Mouse (Mus musculus): ENCODE measurements around the gene Amelx. TPM values are rescaled to one million over a fixed set of nuclear protein-coding genes. Genes with fewer than 3 reads are reported as not detected.

Amelx gene
- 0.23 TPM in 1 of 2 replicates, not detected in the other for polyA plus RNA-seq (2014; fragmentation: Nextera tagmentation; extraction: Ambion mirVana)

DNA sequence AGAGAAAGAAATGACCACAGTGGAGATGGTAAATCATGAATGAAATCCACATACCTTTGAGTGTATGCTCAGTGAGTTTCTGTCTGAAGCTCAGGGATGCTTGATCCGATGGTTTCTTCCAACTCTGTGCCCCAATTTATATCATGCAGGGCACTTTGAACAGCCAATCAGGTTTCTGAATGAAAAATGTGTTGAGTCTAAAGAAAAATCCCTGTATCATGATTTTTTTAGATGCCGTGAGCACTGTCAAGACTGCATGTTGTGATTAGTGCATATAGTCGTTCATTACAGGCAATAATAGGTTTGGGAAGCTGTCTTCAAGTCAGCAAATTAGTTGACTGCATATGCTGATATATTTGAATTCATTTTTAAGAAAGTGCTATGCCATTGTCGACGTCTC is at the start of gene Amelx:
Gene Amelx, minus strand, starts transcription at position 101 of the 400 bp plus-strand sequence.
- no peaks in the 10 kb centered on the region for H3K36me3 ChIP-seq (ENCODE audit: control insufficient read depth, insufficient read depth, low read length)
- H3K4me1 ChIP-seq (ENCODE audit: control insufficient read depth, insufficient read depth, low read length), result no peaks in the 10 kb centered on the region
- no peak within 1 kb of the TSS for H3K4me2 ChIP-seq
- no peaks in the 10 kb centered on the region for H3K27me3 ChIP-seq (ENCODE audit: control insufficient read depth, insufficient read depth, low read length)
- no peak within 1 kb of the TSS for H3K4me3 ChIP-seq (ENCODE audit: low read depth, low read length)
- H3K9ac ChIP-seq (ENCODE audit: low read depth, low read length), result no peak within 1 kb of the TSS
- no peak for ATAC-seq (replicated peaks; ENCODE audit: insufficient number of reproducible peaks, low FRiP score, low TSS enrichment)
- 78% methylated on average over 5 of the region's 5 CpGs for WGBS (ENCODE audit: insufficient replicate concordance)
- no peaks in the 10 kb centered on the region for H3K9me3 ChIP-seq (replicated peaks; ENCODE audit: control insufficient read depth, low read length)
- H3K27ac ChIP-seq (ENCODE audit: low read depth, low read length), result no peak within 1 kb of the TSS

DNA sequence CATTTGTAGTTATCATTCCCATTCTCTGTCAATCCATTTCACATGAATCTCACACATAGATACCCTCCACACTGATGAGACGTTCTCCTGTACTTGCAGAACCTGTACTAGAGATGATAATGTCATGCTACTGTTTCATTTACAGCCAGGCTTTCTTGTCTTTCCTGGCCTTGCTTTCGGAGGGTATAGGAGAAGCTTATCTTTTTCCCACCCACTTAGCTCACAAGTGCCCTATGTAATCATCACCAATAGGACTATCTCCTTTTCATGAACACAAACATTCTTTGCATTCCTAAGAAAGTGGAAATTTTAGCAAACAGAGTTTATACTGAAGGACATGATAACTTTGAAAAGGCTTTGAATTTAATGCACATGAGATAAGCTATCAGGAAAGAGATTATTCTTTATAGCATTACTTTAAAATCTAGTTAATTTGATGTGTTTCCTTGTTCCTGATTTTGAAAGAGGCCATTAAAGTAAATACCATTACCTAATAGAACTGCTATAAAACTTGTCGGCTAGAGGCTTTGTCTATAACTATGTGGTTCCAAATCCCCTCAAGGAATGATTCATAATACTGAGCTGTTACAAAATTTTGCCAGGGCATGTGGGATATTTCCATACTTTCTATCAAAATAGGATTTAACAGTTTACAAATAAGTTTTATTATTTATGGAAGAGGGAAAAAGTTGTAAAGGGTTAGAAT is 35.5 kb upstream of the Amelx start:
- WGBS (ENCODE audit: insufficient replicate concordance), result 33% methylated on average over 3 of the region's 3 CpGs
- no peak overlapping the region for H3K9ac ChIP-seq (ENCODE audit: low read depth, low read length)
- H3K36me3 ChIP-seq (ENCODE audit: control insufficient read depth, insufficient read depth, low read length), result no peaks in the 10 kb centered on the region
- H3K27ac ChIP-seq (ENCODE audit: low read depth, low read length), result no peak overlapping the region
- H3K4me2 ChIP-seq, result no peak overlapping the region
- no peaks in the 10 kb centered on the region for H3K27me3 ChIP-seq (ENCODE audit: control insufficient read depth, insufficient read depth, low read length)
- ATAC-seq (replicated peaks; ENCODE audit: insufficient number of reproducible peaks, low FRiP score, low TSS enrichment), result no peak
- no peak overlapping the region for H3K4me3 ChIP-seq (ENCODE audit: low read depth, low read length)
- no peaks in the 10 kb centered on the region for H3K4me1 ChIP-seq (ENCODE audit: control insufficient read depth, insufficient read depth, low read length)
- no peaks in the 10 kb centered on the region for H3K9me3 ChIP-seq (replicated peaks; ENCODE audit: control insufficient read depth, low read length)

DNA sequence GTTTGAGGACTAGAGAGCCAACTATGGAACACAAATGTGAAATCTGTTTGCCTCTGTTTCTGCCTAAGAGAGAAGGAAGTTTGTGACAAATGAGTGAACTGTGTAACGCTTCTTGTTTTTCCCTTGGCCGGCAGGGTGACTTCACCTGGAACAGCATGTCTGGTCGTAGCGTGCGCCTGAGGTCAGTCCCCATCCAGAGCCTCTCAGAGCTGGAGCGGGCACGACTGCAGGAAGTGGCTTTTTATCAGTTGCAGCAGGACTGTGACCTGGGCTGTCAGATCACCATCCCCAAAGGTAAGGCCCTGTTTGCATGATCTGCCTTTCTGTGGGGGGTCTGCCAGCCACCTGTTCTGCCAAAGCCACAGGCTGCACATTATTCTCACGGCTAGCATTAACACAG is 33.1 kb upstream of the Amelx start:
- Histone ChIP-seq H3K27ac (ENCODE audit: low read depth, low read length) (no peak overlapping the region), H3K4me1 (ENCODE audit: control insufficient read depth, insufficient read depth, low read length) (no peaks in the 10 kb centered on the region), H3K27me3 (ENCODE audit: control insufficient read depth, insufficient read depth, low read length) (no peaks in the 10 kb centered on the region), H3K9me3 (replicated peaks; ENCODE audit: control insufficient read depth, low read length) (no peaks in the 10 kb centered on the region), H3K9ac (ENCODE audit: low read depth, low read length) (no peak overlapping the region), H3K4me3 (ENCODE audit: low read depth, low read length) (no peak overlapping the region), H3K4me2 (no peak overlapping the region), H3K36me3 (ENCODE audit: control insufficient read depth, insufficient read depth, low read length) (no peaks in the 10 kb centered on the region)
- 49% methylated on average over 8 of the region's 8 CpGs for WGBS (ENCODE audit: insufficient replicate concordance)
- no peak for ATAC-seq (replicated peaks; ENCODE audit: insufficient number of reproducible peaks, low FRiP score, low TSS enrichment)

- ATAC-seq (replicated peaks; ENCODE audit: insufficient number of reproducible peaks, low FRiP score, low TSS enrichment), result no peak
- no peak overlapping the region for H3K4me2 ChIP-seq
- no peak overlapping the region for H3K4me3 ChIP-seq (ENCODE audit: low read depth, low read length)
- H3K36me3 ChIP-seq (ENCODE audit: control insufficient read depth, insufficient read depth, low read length), result no peaks in the 10 kb centered on the region
- no peak overlapping the region for H3K27ac ChIP-seq (ENCODE audit: low read depth, low read length)
- no peaks in the 10 kb centered on the region; the same call in 1 of the 2 replicates for H3K27me3 ChIP-seq (ENCODE audit: control insufficient read depth, insufficient read depth, low read length)
- 76% methylated on average over 3 of the region's 3 CpGs for WGBS (ENCODE audit: insufficient replicate concordance)
- H3K9ac ChIP-seq (ENCODE audit: low read depth, low read length), result no peak overlapping the region
- H3K4me1 ChIP-seq (ENCODE audit: control insufficient read depth, insufficient read depth, low read length), result no peaks in the 10 kb centered on the region
- no peaks in the 10 kb centered on the region for H3K9me3 ChIP-seq (replicated peaks; ENCODE audit: control insufficient read depth, low read length)
Measured at GRCm38 (mm10) chrX:169210019-169210418, 23.0 kb upstream of the Amelx start.

DNA sequence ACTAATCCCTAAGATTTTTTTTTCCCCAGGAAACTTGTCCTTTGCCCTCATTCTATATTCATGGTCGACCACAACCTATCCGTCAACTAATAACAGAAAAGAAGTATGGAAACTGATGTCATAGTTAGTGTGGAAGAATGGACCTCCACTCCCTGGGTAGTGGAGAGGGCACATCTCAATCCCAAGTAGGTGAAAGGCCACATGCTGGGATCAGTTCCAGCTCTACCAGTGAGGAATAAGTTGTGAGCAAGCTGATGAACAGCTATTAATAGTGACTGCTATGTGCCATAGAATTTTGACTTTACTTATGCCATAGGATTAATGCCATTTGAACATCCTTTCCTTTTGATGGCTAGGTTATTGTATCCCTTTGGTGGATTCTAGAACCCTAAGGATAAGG is 8.4 kb downstream of the Amelx start:
- no peak overlapping the region for H3K4me2 ChIP-seq
- no peaks in the 10 kb centered on the region for H3K9me3 ChIP-seq (replicated peaks; ENCODE audit: control insufficient read depth, low read length)
- WGBS (ENCODE audit: insufficient replicate concordance), result 69% methylated on average over 2 of the region's 2 CpGs
- H3K4me1 ChIP-seq (ENCODE audit: control insufficient read depth, insufficient read depth, low read length), result no peaks in the 10 kb centered on the region
- no peak overlapping the region for H3K27ac ChIP-seq (ENCODE audit: low read depth, low read length)
- H3K4me3 ChIP-seq (ENCODE audit: low read depth, low read length), result no peak overlapping the region
- no peaks in the 10 kb centered on the region for H3K27me3 ChIP-seq (ENCODE audit: control insufficient read depth, insufficient read depth, low read length)
- no peaks in the 10 kb centered on the region for H3K36me3 ChIP-seq (ENCODE audit: control insufficient read depth, insufficient read depth, low read length)
- no peak overlapping the region for H3K9ac ChIP-seq (ENCODE audit: low read depth, low read length)
- ATAC-seq (replicated peaks; ENCODE audit: insufficient number of reproducible peaks, low FRiP score, low TSS enrichment), result no peak

- no peak for ATAC-seq (replicated peaks; ENCODE audit: insufficient number of reproducible peaks, low FRiP score, low TSS enrichment)
- Histone ChIP-seq H3K27ac (ENCODE audit: low read depth, low read length) (no peak overlapping the region), H3K9me3 (replicated peaks; ENCODE audit: control insufficient read depth, low read length) (no peaks in the 10 kb centered on the region), H3K4me2 (no peak overlapping the region), H3K36me3 (ENCODE audit: control insufficient read depth, insufficient read depth, low read length) (no peaks in the 10 kb centered on the region), H3K9ac (ENCODE audit: low read depth, low read length) (no peak overlapping the region), H3K4me1 (ENCODE audit: control insufficient read depth, insufficient read depth, low read length) (no peaks in the 10 kb centered on the region), H3K27me3 (ENCODE audit: control insufficient read depth, insufficient read depth, low read length) (no peaks in the 10 kb centered on the region), H3K4me3 (ENCODE audit: low read depth, low read length) (no peak overlapping the region)
- WGBS (ENCODE audit: insufficient replicate concordance), result 55% methylated on average over 1 of the region's 1 CpGs
Measured at GRCm38 (mm10) chrX:169173796-169174195, 13.2 kb downstream of the Amelx start.

DNA sequence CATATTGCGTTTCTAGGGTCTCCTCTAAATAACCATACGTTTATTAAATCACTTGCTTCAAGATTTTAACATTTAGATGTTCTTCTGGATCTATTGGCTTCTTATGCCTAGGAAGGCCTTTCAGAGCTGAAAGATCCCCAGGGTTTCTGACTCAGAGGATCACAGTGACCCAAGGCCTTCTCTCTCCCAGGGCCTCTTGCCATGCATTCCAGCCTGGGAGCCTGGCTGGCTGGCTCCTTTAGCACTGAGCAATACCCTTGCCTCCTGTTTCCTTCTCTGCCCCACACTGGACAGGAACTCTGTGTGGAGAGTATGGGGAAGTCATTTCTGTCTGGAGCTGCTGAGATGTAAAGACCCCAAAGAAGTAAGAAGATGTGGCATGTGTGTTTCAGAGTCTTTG is 16.0 kb downstream of the Amelx start:
- no peak overlapping the region for H3K9ac ChIP-seq (ENCODE audit: low read depth, low read length)
- no peaks in the 10 kb centered on the region for H3K36me3 ChIP-seq (ENCODE audit: control insufficient read depth, insufficient read depth, low read length)
- H3K27ac ChIP-seq (ENCODE audit: low read depth, low read length), result no peak overlapping the region
- H3K27me3 ChIP-seq (ENCODE audit: control insufficient read depth, insufficient read depth, low read length), result no peaks in the 10 kb centered on the region
- H3K4me1 ChIP-seq (ENCODE audit: control insufficient read depth, insufficient read depth, low read length), result no peaks in the 10 kb centered on the region
- H3K9me3 ChIP-seq (replicated peaks; ENCODE audit: control insufficient read depth, low read length), result no peaks in the 10 kb centered on the region
- WGBS (ENCODE audit: insufficient replicate concordance), result 70% methylated on average over 2 of the region's 2 CpGs
- H3K4me3 ChIP-seq (ENCODE audit: low read depth, low read length), result no peak overlapping the region
- no peak for ATAC-seq (replicated peaks; ENCODE audit: insufficient number of reproducible peaks, low FRiP score, low TSS enrichment)
- H3K4me2 ChIP-seq, result no peak overlapping the region

GRCm38 (mm10) chrX:169158385-169158784 is 28.6 kb downstream of the Amelx start:
- Histone ChIP-seq H3K4me2 (no peak overlapping the region), H3K4me3 (ENCODE audit: low read depth, low read length) (no peak overlapping the region), H3K9ac (ENCODE audit: low read depth, low read length) (no peak overlapping the region), H3K36me3 (ENCODE audit: control insufficient read depth, insufficient read depth, low read length) (no peaks in the 10 kb centered on the region), H3K9me3 (replicated peaks; ENCODE audit: control insufficient read depth, low read length) (no peaks in the 10 kb centered on the region), H3K27me3 (ENCODE audit: control insufficient read depth, insufficient read depth, low read length) (no peaks in the 10 kb centered on the region), H3K27ac (ENCODE audit: low read depth, low read length) (no peak overlapping the region), H3K4me1 (ENCODE audit: control insufficient read depth, insufficient read depth, low read length) (no peaks in the 10 kb centered on the region)
- ATAC-seq (replicated peaks; ENCODE audit: insufficient number of reproducible peaks, low FRiP score, low TSS enrichment), result no peak
- 65% methylated on average over 6 of the region's 6 CpGs for WGBS (ENCODE audit: insufficient replicate concordance)

DNA sequence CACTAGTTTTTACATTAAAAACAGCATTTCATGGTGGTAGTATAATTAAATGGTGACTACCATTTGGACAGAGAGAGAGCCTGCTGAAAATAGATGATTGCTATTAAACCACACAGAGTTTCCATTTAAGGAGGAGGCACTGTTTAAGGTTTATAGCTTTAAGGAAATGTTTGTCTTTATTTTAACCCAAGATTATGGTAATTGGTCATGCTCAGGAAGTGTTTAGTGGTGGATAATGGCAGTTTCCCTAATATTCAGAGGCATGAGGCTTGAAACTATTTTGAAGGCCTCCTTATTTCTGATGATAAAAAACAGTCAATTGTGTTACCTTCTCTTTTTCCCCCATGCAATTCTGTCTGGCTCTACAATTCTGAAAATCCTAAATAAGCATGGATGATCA is 33.2 kb downstream of the Amelx start:
- Histone ChIP-seq H3K36me3 (ENCODE audit: control insufficient read depth, insufficient read depth, low read length) (no peaks in the 10 kb centered on the region), H3K4me2 (no peak overlapping the region), H3K4me3 (ENCODE audit: low read depth, low read length) (no peak overlapping the region), H3K27ac (ENCODE audit: low read depth, low read length) (no peak overlapping the region), H3K9me3 (replicated peaks; ENCODE audit: control insufficient read depth, low read length) (no peaks in the 10 kb centered on the region), H3K9ac (ENCODE audit: low read depth, low read length) (no peak overlapping the region), H3K27me3 (ENCODE audit: control insufficient read depth, insufficient read depth, low read length) (no peaks in the 10 kb centered on the region), H3K4me1 (ENCODE audit: control insufficient read depth, insufficient read depth, low read length) (no peaks in the 10 kb centered on the region)
- no peak for ATAC-seq (replicated peaks; ENCODE audit: insufficient number of reproducible peaks, low FRiP score, low TSS enrichment)
